Mouse (Mus musculus) left cerebral cortex, adult 2 months (tissue): ENCODE results near the gene Sik1. TPM values are rescaled to one million over a fixed set of nuclear protein-coding genes. Genes with fewer than 3 reads are reported as not detected.

Experiments used
- DNase-seq, 2 experiments: peaks; one replicate each; pipeline ENCODE4 v3.0.0; 2021 to 2022; ENCODE audit warnings: low spot score in 2 of 2, mixed read lengths in 1 of 2; ENCODE audit errors: extremely low spot score in 1 of 2
- H3K27ac ChIP-seq: fragments of 200-600 bp; 2 replicates; pipeline ENCODE4 v1.8.1; 2022
- H3K4me3 ChIP-seq: fragments of 200-600 bp; 2 replicates; pipeline ENCODE4 v1.8.1; 2022
- CTCF ChIP-seq: fragments of 200-600 bp; IDR thresholded peaks from 2 replicates; pipeline ENCODE4 v1.8.1; 2022; ENCODE audit warnings: antibody characterized with exemption, mild to moderate bottlenecking, moderate library complexity
- intact Hi-C: fragments of 180-260 bp; cut with DNase I; formaldehyde crosslinking; loops from one replicate; pipeline ENCODE4 v1.15.1; 2025
- total RNA-seq, 2 experiments: library from RNA; stranded (reverse); gene quantifications; 2 replicates each; pipeline ENCODE4 v1.2.3; 2021

The Sik1 gene
- total RNA-seq, 2 experiments from 2014 or later, result 24.5 to 39.5 TPM

DNA sequence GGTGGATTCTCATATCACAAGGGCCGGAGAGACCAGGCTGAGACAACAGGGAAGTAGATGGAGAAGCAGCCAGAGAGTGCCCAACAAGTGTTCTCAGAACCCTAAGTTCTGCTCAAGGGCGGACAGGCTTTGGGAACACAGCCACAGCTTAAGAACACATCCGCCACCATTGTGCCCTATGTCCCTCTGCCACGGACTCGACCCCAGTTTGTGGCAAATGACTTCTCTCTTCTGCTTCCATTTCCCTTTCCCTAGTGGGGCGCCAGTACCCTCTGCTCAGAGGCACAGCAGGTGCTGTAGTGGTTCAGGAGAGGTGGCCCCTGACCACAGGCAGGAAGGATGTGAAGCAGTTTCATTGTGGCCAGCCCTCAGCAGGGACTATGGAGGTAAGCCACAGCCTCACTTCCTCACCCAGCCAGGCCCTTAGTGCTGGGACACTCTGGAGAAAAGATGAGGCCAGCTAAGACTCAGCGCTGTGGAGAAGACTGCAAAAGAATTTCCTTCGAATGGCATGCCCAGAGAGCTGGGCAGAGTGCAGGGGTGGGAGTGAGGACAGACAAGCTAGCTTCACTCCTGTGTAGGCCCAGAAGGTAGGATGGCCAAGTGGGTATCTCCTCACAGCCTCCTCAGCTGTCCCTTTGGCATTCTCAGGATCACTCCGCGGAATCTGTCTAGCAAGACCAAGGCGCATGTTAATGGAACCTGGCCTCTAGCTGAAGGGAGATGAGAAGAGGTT lies 19.9 kb downstream of the Sik1 start:
- no peak overlapping the region for H3K4me3 ChIP-seq
- no peak for TF ChIP-seq CTCF
- DNase-seq, result no peak
- H3K27ac ChIP-seq, result no peak overlapping the region
- intact Hi-C loops, result loop anchor here (5.0 kb wide), 1 partner anchor 187 kb away; no protein-coding TSS in a partner anchor

DNA sequence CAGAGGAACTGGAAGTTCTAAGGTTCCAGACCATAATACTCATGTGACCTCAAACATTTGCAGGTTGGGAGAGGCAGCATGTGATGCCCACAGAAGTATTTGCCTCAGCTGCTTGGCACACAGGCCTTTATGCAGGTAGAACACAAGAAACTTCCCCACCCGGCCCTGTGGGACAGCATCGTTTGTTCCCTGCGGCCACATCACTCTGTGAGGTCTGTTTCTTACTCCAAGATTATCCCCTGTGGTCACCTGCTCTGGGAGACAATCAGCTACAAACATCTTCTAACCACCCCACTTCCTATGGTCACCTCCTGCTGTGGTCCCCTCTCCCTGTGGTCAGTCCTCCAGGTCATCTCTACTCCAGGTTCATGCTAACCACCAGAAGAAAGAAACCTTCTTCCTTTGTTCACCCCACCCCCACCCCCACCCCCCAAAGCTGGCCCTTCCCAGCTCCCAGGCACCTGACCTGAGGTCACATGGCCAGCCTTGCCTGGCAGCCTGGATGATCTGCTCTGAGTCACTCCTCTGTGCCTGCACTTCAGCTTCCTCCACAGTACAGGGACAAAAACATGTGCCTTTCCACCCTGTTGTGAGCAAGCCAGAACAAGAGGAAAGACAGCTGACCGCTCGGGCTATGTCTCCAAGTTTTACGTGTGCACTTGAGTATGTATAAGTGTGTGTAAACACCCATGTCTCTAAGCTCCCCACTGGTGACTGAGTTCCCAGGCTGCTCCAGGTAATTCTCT lies 21.1 kb downstream of the Sik1 start:
- Histone ChIP-seq H3K27ac (no peak overlapping the region), H3K4me3 (no peak overlapping the region)
- intact Hi-C loops, result loop anchor here (5.0 kb wide), 1 partner anchor 188 kb away; no protein-coding TSS in a partner anchor
- no peak for TF ChIP-seq CTCF
- DNase-seq, result no peak

DNA sequence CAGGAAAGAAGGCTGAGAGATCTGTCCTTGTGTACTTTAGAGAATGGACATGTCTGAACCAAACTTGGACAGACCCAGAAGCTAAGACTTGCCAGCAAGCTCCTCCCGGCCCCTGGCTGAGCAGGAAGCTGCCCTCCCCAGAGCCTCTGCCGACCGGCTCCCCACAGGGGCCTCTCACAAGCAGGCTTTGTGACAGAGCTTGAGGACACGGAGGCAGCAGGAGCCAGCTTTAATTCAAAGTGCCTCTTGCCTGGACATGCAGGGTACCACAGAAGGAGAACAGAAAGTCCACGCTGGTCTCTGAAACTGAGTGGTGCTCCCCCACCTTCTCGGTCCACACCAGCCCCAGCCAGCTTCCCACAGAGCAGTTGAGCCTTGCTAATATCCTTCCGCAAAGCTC lies 21.9 kb downstream of the Sik1 start:
- intact Hi-C loops, result no loop called here
- TF ChIP-seq CTCF, result no peak
- Histone ChIP-seq H3K27ac (no peak overlapping the region), H3K4me3 (no peak overlapping the region)
- DNase-seq, result no peak

DNA sequence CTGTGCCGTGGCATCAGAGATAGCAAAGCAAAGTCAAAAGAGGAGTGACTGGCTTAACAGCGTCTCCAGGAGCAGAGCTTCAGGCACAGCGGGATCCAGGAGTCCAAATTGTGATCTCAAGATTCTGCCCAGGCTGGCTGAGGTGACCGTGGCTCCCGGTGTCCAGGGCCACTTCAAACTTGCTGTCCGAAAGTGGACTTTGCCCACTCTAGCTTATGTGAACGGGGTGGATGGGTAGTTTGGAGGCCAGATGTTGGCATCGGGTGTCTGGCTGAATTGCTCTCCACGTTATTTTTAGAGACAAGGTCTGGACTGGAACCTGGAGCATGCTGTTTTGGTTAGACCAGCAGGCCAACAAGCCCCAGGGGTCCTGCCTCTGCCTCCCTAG lies 23.0 kb downstream of the Sik1 start:
- intact Hi-C loops, result no loop called here
- no peak for TF ChIP-seq CTCF
- Histone ChIP-seq H3K27ac (no peak overlapping the region), H3K4me3 (no peak overlapping the region)
- DNase-seq, result no peak

DNA sequence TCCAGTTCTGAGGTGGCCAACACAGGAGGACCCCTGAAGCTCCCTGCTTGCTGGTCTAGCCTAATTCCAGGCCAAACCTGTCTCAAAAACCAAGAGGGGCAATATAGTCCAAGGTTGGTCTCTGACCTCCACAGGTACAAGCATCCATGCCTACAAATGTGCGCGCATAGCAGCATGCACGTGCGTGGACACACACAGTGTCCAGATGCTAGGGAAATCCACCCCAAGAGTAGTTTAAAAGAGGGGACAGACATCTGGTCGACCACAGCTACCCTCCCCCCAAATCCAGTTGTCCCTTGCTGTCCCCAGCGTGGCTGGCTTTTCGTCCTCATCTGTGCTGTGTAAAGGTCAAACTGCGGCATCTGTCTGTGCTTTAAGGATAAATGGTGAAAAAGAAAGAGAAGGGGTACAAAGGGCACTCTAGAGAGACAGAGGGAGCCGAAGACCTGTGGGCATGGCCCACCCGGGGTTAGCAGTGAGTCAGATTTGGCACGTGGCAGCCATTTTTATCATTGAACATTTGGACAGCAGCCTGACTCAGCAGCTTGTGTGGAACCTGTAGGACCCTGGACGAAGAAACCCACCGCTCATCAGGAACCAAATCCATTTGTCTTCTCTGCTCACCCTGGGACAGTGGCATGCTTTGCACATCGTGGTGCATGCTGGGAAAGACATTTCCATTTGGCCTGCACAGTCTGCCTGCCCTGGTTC lies 23.6 kb downstream of the Sik1 start:
- Histone ChIP-seq H3K4me3 (no peak overlapping the region), H3K27ac (no peak overlapping the region)
- DNase-seq, result no peak
- TF ChIP-seq CTCF, result no peak
- intact Hi-C loops, result no loop called here

DNA sequence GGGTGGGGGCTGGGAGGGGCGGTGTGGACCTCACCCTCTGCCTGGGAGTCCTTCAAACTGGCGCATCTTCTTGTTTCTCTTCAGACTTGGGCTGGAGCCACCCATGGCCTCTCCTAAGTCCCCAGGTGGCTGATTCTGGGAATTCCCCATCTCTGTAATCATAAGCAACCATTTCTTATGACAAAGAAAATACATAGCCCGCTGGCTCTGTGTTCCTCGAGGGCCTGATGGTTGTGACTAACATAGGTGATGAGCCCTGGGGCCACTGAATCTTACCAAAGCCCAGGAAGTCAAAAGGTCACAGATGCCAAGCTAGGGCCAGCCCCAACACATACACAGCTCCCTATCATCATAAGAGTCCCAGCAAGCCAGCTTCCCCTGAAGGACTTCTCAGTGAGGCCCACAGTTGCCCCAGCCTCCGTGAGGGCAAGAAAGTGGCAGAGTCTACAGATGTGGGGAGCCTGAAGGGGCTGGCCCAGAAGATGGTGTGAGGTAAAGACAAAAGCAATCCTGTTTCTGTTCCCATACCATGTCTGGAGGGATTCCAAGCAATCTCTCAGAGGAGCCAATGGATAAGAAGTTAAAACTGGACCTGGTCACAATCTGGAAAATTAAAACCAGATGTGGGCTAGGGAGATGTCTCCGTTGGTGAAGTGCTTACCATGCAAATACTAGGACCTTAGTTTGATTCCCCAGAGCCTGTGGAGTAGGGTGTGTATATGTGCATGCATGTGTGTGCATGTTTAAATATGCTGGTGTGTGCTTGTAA lies 24.3 kb downstream of the Sik1 start:
- intact Hi-C loops, result no loop called here
- H3K4me3 ChIP-seq, result no peak overlapping the region
- no peak for TF ChIP-seq CTCF
- DNase-seq, result no peak
- no peak overlapping the region for H3K27ac ChIP-seq

DNA sequence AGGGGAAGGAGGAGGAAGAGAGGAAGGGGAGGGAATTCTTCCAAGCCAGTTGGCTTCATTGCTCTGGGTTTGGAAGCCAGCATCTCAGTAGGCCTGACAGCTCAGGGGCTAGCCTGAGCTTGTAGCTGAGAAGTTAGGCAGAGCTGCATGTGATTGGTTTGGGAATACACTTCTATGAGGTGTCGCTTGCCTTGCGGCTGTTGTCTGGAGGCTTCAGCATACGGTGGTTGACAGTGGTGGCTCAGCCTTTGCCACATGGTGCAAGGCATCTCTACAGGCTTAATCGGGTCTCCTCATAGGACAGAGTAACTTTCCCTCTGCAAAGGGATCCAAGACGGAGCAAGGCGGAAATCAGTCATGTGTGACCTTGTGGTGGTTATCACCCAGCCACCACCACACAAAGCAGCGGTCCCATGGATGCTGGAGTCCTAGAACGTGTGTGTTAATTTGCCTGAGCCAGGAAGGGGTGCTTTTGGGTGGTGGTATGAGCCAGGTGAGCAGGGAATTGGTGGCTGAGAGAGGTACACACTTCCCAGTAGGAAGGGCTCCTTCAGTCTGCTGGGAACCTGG lies 25.0 kb downstream of the Sik1 start:
- H3K27ac ChIP-seq, result no peak overlapping the region
- no peak for DNase-seq
- TF ChIP-seq CTCF, result no peak
- H3K4me3 ChIP-seq, result no peak overlapping the region
- intact Hi-C loops, result no loop called here

DNA sequence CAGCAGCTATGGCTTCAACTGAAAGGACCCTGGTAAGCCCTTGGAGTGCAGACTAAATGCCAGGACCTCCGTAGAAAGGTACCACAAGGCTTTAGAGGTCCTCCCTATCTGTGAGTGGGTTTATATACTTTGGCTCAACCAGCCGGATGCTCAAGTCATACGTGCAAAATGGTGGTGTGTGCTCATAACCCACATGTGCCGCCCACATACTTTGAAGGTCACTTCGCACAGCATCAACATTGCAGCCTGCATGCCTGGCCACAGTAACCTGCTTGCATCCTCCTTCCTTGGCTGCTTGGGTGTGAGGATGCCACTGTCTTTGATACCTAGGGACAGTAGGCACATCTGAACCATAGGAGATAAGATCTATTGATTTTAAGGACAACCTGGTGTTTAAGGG lies 26.7 kb downstream of the Sik1 start:
- TF ChIP-seq CTCF, result no peak
- no peak for DNase-seq
- intact Hi-C loops, result no loop called here

DNA sequence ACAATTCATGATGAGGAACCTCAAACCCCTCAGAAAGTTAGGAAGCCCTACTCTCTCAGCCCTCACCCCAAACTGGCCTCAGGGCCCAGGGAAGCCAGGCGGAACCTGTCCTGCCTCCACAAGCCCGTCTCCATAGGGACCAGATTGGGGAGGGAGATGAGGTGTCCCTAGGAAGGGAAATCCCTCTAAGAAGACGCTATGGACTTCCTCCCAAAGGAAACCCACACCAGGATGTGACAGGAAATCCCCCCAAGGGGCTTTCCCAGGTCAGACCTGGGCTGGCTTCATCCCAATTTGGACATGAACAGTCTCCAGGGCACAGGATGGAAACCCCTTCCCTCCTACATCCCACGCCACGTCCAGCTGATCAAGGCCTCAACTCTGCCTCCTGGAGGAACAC lies 27.5 kb downstream of the Sik1 start:
- Histone ChIP-seq H3K27ac (no peak overlapping the region), H3K4me3 (no peak overlapping the region)
- intact Hi-C loops, result no loop called here
- TF ChIP-seq CTCF, result no peak; the same call in 1 of the 2 replicates
- no peak for DNase-seq

More for the DNA sequence above, 26.7 kb downstream of the Sik1 start:
- Histone ChIP-seq H3K27ac (no peak overlapping the region), H3K4me3 (no peak overlapping the region)

DNA sequence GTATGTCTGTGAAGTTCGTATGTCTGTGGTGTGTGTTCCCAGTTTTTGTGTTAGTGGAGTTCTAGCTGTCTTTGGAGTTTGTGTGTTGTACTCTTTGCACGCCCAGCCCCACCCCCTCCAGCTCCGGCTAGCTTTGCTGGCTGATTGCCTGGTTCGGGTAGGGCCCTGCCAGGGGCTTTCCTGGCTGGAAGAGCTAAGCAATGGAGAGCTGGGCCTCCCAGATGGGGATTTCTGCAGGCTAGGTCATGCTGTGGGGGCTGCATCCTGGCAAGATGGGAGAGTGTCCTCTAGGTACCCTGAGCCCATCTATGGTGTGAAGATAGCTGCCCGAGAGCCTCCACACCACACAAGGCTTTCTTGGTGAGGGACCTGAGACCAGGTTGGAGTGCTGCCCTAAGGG lies 28.4 kb downstream of the Sik1 start:
- intact Hi-C loops, result no loop called here
- no peak overlapping the region for H3K4me3 ChIP-seq
- no peak for DNase-seq
- no peak for TF ChIP-seq CTCF
- H3K27ac ChIP-seq, result no peak overlapping the region

DNA sequence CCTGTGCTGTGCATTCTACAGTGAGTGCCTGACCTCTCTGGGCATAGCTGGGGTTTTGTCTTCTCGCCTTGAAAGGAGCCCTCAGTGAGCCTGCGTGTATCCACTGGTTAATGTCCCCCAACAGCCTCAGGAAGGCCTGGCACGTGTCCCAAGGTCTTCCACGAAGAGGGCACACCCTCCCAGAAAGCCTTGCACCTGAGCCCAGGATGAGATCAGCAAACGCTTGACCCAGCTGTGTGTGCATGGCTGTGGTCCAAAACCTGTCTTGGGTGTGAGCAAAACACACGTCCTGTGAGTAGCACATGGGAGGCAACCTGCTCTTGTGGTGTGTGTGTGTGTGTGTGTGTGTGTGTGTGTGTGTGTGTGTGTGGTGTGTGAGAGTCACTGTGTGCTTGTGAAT lies 28.9 kb downstream of the Sik1 start:
- no peak for TF ChIP-seq CTCF
- intact Hi-C loops, result no loop called here
- no peak overlapping the region for H3K4me3 ChIP-seq
- H3K27ac ChIP-seq, result no peak overlapping the region
- no peak for DNase-seq
